Mouse (Mus musculus) thymus, adult 2 months (tissue): ENCODE data around the gene Dagla. TPM values are rescaled to one million over a fixed set of nuclear protein-coding genes. Genes with fewer than 3 reads are reported as not detected.

Source experiments
- DNase-seq: peaks from one replicate; pipeline ENCODE4 v3.0.0; 2021
- H3K27ac ChIP-seq: fragments of 200-500 bp; 2 replicates; pipeline ENCODE4 v1.5.1; 2012; ENCODE audit warnings: low read length, control low read depth; ENCODE audit not compliant: control insufficient read depth, insufficient read depth
- H3K27me3 ChIP-seq: fragments of 200-500 bp; 2 replicates; pipeline ENCODE4 v1.6.1; 2012; ENCODE audit warnings: mild to moderate bottlenecking, low read length, moderate library complexity, mixed read lengths; ENCODE audit not compliant: control insufficient read depth, insufficient read depth
- H3K36me3 ChIP-seq: fragments of 200-500 bp; 2 replicates; pipeline ENCODE4 v1.6.1; 2012; ENCODE audit warnings: mild to moderate bottlenecking, low read length, moderate library complexity; ENCODE audit not compliant: control insufficient read depth, insufficient read depth
- H3K4me1 ChIP-seq: fragments of 200-500 bp; replicated peaks from 2 replicates; pipeline ENCODE4 v1.6.1; 2012; ENCODE audit warnings: low read length; ENCODE audit not compliant: control insufficient read depth, insufficient read depth
- H3K4me3 ChIP-seq: fragments of 200-500 bp; 2 replicates; pipeline ENCODE4 v1.5.1; 2012; ENCODE audit warnings: mild to moderate bottlenecking, low read length, control low read depth, moderate library complexity; ENCODE audit not compliant: control insufficient read depth, insufficient read depth
- CTCF ChIP-seq: fragments of 200-500 bp; IDR thresholded peaks from 2 replicates; pipeline ENCODE4 v1.5.1; 2012; ENCODE audit warnings: mild to moderate bottlenecking, control low read depth, low read length, moderate library complexity, borderline replicate concordance; ENCODE audit not compliant: control insufficient read depth, poor library complexity, insufficient read depth; ENCODE audit errors: extremely low read depth
- POLR2A ChIP-seq: fragments of 200-500 bp; IDR thresholded peaks from 2 replicates; pipeline ENCODE4 v1.6.1; 2012; ENCODE audit warnings: mild to moderate bottlenecking, low read length, control low read depth, moderate library complexity; ENCODE audit not compliant: control insufficient read depth, poor library complexity, insufficient read depth; ENCODE audit errors: extremely low read depth
- WGBS: fragments of 180-500 bp; shearing (Covaris S2); methylation state at CpG from one replicate; pipeline ENCODE4 v1.1.7; 2018; 5-methylcytosine and 5-hydroxymethylcytosine counted together
- polyA plus RNA-seq: library from polyadenylated mRNA; depleted of rRNA; stranded (reverse); fragments of >200 nt; gene quantifications from 2 replicates; pipeline ENCODE4 v1.2.3, GENCODE M21; 2012

Dagla gene
- polyA plus RNA-seq, 1 experiment, result 3.0 TPM

GRCm38 (mm10) chr19:10341152-10341551 is 36.5 kb upstream of the Dagla start:
- Histone ChIP-seq H3K4me3 (no peak overlapping the region), H3K27ac (no peak overlapping the region), H3K36me3 (no peaks in the 10 kb centered on the region), H3K27me3 (no peaks in the 10 kb centered on the region), H3K4me1 (no peaks in the 10 kb centered on the region)
- peak; percentile 31 for DNase-seq
- 22% methylated on average over 11 of the region's 11 CpGs for WGBS
- TF ChIP-seq POLR2A (no peak), CTCF (peak; percentile 82; the same call in 1 of the 2 replicates)

GRCm38 (mm10) chr19:10340661-10341060 is 36.0 kb upstream of the Dagla start:
- Histone ChIP-seq H3K4me3 (no peak overlapping the region), H3K4me1 (no peaks in the 10 kb centered on the region), H3K27me3 (no peaks in the 10 kb centered on the region), H3K36me3 (no peaks in the 10 kb centered on the region), H3K27ac (no peak overlapping the region)
- no peak for TF ChIP-seq POLR2A
- no peak for DNase-seq
- 43% methylated on average over 5 of the region's 5 CpGs for WGBS

- Histone ChIP-seq H3K4me1 (no peaks in the 10 kb centered on the region), H3K4me3 (no peak overlapping the region), H3K36me3 (no peaks in the 10 kb centered on the region), H3K27me3 (no peaks in the 10 kb centered on the region), H3K27ac (no peak overlapping the region)
- no peak for DNase-seq
- TF ChIP-seq CTCF (no peak), POLR2A (no peak)
- 52% methylated on average over 5 of the region's 5 CpGs for WGBS
Measured at GRCm38 (mm10) chr19:10339271-10339670, 34.6 kb upstream of the Dagla start.

- 79% methylated on average over 4 of the region's 4 CpGs for WGBS
- Histone ChIP-seq H3K4me1 (no peaks in the 10 kb centered on the region), H3K36me3 (no peaks in the 10 kb centered on the region), H3K27me3 (no peaks in the 10 kb centered on the region), H3K4me3 (no peak overlapping the region), H3K27ac (no peak overlapping the region)
- DNase-seq, result no peak
- TF ChIP-seq CTCF, result no peak
- no peak for TF ChIP-seq POLR2A
Measured at GRCm38 (mm10) chr19:10338724-10339123, 34.0 kb upstream of the Dagla start.

- Histone ChIP-seq H3K27me3 (no peaks in the 10 kb centered on the region), H3K27ac (no peak overlapping the region), H3K36me3 (no peaks in the 10 kb centered on the region), H3K4me1 (no peaks in the 10 kb centered on the region), H3K4me3 (no peak overlapping the region)
- DNase-seq, result no peak
- no peak for TF ChIP-seq POLR2A
- TF ChIP-seq CTCF, result no peak
- WGBS, result 59% methylated on average over 4 of the region's 4 CpGs
Measured at GRCm38 (mm10) chr19:10334467-10334866, 29.8 kb upstream of the Dagla start.

GRCm38 (mm10) chr19:10333545-10334252 is 29.0 kb upstream of the Dagla start:
- Histone ChIP-seq H3K27me3 (no peaks in the 10 kb centered on the region), H3K36me3 (no peaks in the 10 kb centered on the region), H3K4me3 (no peak overlapping the region), H3K27ac (no peak overlapping the region), H3K4me1 (no peaks in the 10 kb centered on the region)
- peak; percentile 42 for DNase-seq
- TF ChIP-seq CTCF, result peak; percentile 57; the same call in 1 of the 2 replicates
- TF ChIP-seq POLR2A, result no peak
- WGBS, result 43% methylated on average over 9 of the region's 9 CpGs

GRCm38 (mm10) chr19:10331706-10332105 is 27.0 kb upstream of the Dagla start:
- TF ChIP-seq CTCF (no peak), POLR2A (no peak)
- Histone ChIP-seq H3K27me3 (no peaks in the 10 kb centered on the region), H3K36me3 (no peaks in the 10 kb centered on the region), H3K4me3 (no peak overlapping the region), H3K27ac (no peak overlapping the region), H3K4me1 (no peaks in the 10 kb centered on the region)
- no peak for DNase-seq
- 64% methylated on average over 4 of the region's 4 CpGs for WGBS
